Mouse (Mus musculus) megakaryocyte, embryonic 14.5 days (primary cell): ENCODE results near the gene Vash2.

Experiments
- FLI1 ChIP-seq: IDR thresholded peaks from 2 replicates; pipeline ENCODE4 v1.6.1; 2012; ENCODE audit warnings: low read length, inconsistent platforms, mixed read lengths
- GATA1 ChIP-seq: IDR thresholded peaks from 3 replicates; pipeline ENCODE4 v1.6.1; 2012; ENCODE audit warnings: mixed read lengths, low read length, inconsistent platforms, borderline replicate concordance

DNA sequence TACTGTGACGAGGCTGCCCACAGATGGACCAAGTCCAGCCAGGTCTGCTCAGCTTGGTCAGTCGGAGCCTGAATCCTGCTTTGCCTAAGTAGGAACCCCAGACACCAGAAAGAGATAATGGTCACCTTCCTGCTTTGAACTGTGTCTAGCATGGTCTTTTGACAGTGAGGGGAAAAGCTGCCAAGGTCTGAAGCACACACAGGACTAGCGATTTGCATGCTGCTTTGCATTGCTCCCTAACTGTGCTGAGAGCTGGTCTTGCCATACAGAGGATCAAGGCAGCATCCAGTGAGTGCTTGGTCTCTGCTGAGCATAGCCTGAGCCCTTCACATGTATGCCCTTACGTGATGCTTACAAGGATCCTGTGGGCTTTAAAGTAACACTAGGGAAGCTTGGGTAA lies 2.3 kb upstream of the Vash2 start:
- TF ChIP-seq GATA1 (no peak), FLI1 (no peak)
